Mouse (Mus musculus) heart, embryonic 15.5 days (tissue): ENCODE measurements around the gene Hs1bp3. TPM values are rescaled to one million over a fixed set of nuclear protein-coding genes. Genes with fewer than 3 reads are reported as not detected.

ENCODE experiments used
- ATAC-seq: fragments of 200-750 bp; cut with Nextera tagmentation; replicated peaks from 2 replicates; pipeline ENCODE4 v1.8.0; 2017; ENCODE audit warnings: low read depth, moderate TSS enrichment; ENCODE audit not compliant: insufficient number of reproducible peaks, insufficient read depth, low FRiP score
- H3K27ac ChIP-seq: fragments of 300-500 bp; sonication (generic); 2 replicates; pipeline ENCODE4 v1.5.1; 2015; ENCODE audit warnings: mild to moderate bottlenecking, inconsistent platforms
- H3K27me3 ChIP-seq: fragments of 300-500 bp; sonication (generic); 2 replicates; pipeline ENCODE4 v1.6.1; 2015; ENCODE audit warnings: inconsistent platforms
- H3K36me3 ChIP-seq: fragments of 300-500 bp; sonication (generic); 2 replicates; pipeline ENCODE4 v1.6.1; 2015; ENCODE audit warnings: mild to moderate bottlenecking, inconsistent platforms
- H3K4me1 ChIP-seq: fragments of 300-500 bp; sonication (generic); replicated peaks from 2 replicates; pipeline ENCODE4 v1.6.1; 2015; ENCODE audit warnings: inconsistent platforms
- H3K4me2 ChIP-seq: fragments of 300-500 bp; sonication (generic); 2 replicates; pipeline ENCODE4 v1.6.1; 2015; ENCODE audit warnings: inconsistent platforms, mild to moderate bottlenecking, moderate library complexity
- H3K4me3 ChIP-seq: fragments of 300-500 bp; sonication (generic); 2 replicates; pipeline ENCODE4 v1.5.1; 2015; ENCODE audit warnings: mild to moderate bottlenecking, inconsistent platforms
- H3K9ac ChIP-seq: fragments of 300-500 bp; sonication (generic); 2 replicates; pipeline ENCODE4 v1.6.1; 2015; ENCODE audit warnings: mild to moderate bottlenecking, inconsistent platforms
- H3K9me3 ChIP-seq: fragments of 300-500 bp; sonication (generic); replicated peaks from 2 replicates; pipeline ENCODE4 v1.6.1; 2016; ENCODE audit warnings: inconsistent platforms
- WGBS: fragments of 180-500 bp; shearing (Covaris S2); methylation state at CpG from one replicate; pipeline ENCODE4 v1.1.7; 2015; ENCODE audit warnings: mixed read lengths; 5-methylcytosine and 5-hydroxymethylcytosine counted together
- polyA plus RNA-seq: library from polyadenylated mRNA; unstranded; fragments of >200 nt; fragmentation: Nextera tagmentation; extraction: Ambion mirVana; gene quantifications from 2 replicates; pipeline ENCODE4 v1.2.1, GENCODE M21; 2015

The Hs1bp3 gene
- polyA plus RNA-seq, 1 experiment from 2014 or later, result 12.1 TPM

DNA sequence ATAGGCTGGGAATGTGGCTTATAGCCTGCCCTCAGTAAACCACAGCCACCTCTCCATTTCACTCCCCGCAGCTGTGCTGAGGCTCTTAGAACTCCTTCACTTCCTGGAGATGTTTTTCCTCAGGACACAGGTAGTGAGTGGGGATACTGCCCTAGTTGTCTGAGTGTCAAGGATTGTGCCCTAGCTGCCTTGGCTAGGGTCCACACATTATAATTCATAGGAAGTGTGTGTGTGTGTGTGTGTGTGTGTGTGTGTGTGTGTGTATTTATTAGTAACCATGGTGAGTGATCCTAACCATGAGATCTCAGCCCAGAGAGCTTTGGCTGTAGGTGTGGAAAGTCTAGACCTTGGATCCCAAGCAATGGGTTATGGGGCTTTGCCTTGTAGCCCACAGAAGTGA lies 74.0 kb downstream of the Hs1bp3 start:
- WGBS, result 86% methylated on average over 1 of the region's 1 CpGs
- Histone ChIP-seq H3K9me3 (no peaks in the 10 kb centered on the region), H3K4me3 (no peak overlapping the region), H3K27me3 (no peaks in the 10 kb centered on the region), H3K27ac (peak overlapping the region; percentile 82), H3K9ac (no peak overlapping the region), H3K4me2 (no peak overlapping the region), H3K4me1 (peaks cover 16% of the 10 kb centered on the region), H3K36me3 (no peaks in the 10 kb centered on the region)
- no peak for ATAC-seq

DNA sequence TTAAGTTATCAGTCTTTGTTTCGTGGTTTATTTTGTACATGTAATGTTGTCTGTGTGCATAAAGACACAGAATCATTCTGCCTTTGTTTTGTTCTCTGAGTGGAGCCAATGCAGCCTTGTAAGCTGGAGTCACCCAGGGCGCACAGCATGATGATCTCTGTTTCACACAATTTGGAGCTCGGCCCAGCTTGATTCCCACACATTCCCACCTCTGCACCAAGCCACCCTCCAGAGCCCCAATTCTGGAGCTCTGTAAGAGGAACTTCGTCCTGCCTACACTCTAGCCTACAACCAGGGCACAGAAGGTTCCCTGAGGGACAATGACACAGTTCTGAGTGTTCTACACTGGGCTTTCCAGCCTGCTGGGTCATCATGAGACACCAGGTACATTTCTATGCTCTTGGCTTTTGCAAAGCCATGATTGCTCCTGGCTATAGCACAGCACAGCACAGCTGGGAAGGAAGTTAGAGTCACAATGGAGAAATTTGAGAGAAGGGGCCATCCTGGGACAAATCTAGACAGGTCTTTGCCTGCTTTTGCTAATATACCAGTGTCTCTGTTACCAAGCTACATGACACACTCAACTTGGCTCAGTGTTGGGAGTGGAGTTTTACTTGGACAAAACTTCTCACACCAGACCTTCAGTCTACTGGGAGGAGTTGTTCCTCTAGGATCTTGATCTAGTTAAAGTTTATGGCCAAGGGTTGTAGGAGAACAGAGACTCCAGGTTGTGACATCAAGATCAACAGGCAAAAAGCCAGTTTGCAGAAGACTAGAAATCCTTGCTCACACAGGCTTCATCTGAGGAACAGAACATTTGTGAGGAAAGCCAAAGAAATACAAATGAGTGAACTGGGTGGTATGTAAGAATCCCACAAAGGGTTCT lies 75.5 kb downstream of the Hs1bp3 start:
- Histone ChIP-seq H3K27ac (no peak overlapping the region), H3K9ac (no peak overlapping the region), H3K9me3 (no peaks in the 10 kb centered on the region), H3K4me3 (no peak overlapping the region), H3K27me3 (no peaks in the 10 kb centered on the region), H3K4me1 (peaks cover 16% of the 10 kb centered on the region), H3K4me2 (no peak overlapping the region), H3K36me3 (no peaks in the 10 kb centered on the region)
- 81% methylated on average over 4 of the region's 4 CpGs for WGBS
- no peak for ATAC-seq

DNA sequence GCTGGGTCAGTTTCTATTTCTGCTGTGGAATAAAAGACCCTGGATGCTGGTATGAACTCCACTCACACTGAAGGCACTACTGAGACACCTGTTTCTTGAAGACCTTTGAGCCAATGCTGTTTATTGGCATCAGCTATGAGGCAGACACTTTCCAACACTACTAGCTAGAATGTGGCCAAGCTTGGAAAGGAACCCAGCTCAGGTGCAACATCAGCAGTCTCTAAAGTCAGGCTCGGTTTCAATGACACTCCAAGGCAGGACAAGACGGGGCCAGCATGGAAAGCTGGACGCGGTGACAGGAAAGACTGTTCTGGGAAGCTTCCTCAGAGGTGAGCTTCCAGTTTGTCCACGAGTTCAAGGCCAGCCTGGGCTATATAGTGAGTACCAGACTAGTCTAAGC lies 80.0 kb downstream of the Hs1bp3 start:
- Histone ChIP-seq H3K27me3 (no peaks in the 10 kb centered on the region), H3K4me3 (no peak overlapping the region), H3K4me2 (no peak overlapping the region), H3K36me3 (no peaks in the 10 kb centered on the region), H3K9me3 (no peaks in the 10 kb centered on the region), H3K9ac (no peak overlapping the region), H3K27ac (no peak overlapping the region), H3K4me1 (peaks cover 7% of the 10 kb centered on the region)
- ATAC-seq, result no peak
- WGBS, result 71% methylated on average over 5 of the region's 5 CpGs

Other genes with a start within 250 kb of the Hs1bp3 start
- 44.3 and 48.7 TPM in 2 replicates for gene Ldah, start 105.3 kb upstream of the Hs1bp3 start, polyA plus RNA-seq
- 0.10 TPM in 1 of 2 replicates, not detected in the other for gene Gdf7, start 11.5 kb upstream of the Hs1bp3 start, polyA plus RNA-seq
- 35.4 and 40.6 TPM in 2 replicates for gene Rhob, start 186.6 kb downstream of the Hs1bp3 start, polyA plus RNA-seq